Mouse (Mus musculus) cerebellum, adult 2 months (tissue): ENCODE measurements at regions not wholly inside any gene's neighbourhood (a gene's known extent, or its start where the extent isn't known, plus 50 kb on each side); places are given as distances from the start of the nearest gene placed in this dataset.

Experiments
- DNase-seq, 2 experiments: peaks; one replicate each; pipeline ENCODE4 v3.0.0; 2021
- H3K27ac ChIP-seq: fragments of 200-500 bp; 2 replicates; pipeline ENCODE4 v1.5.1; 2012; ENCODE audit warnings: low read length, control low read depth, inconsistent platforms; ENCODE audit not compliant: insufficient read depth
- H3K27me3 ChIP-seq: fragments of 200-500 bp; 2 replicates; pipeline ENCODE4 v1.6.1; 2012; ENCODE audit warnings: inconsistent platforms, mild to moderate bottlenecking, low read length, moderate library complexity; ENCODE audit not compliant: control insufficient read depth, insufficient read depth
- H3K4me1 ChIP-seq: fragments of 200-500 bp; 2 replicates; pipeline ENCODE4 v1.6.1; 2011; ENCODE audit warnings: low read length; ENCODE audit not compliant: control insufficient read depth, insufficient read depth
- H3K4me3 ChIP-seq: fragments of 200-500 bp; replicated peaks from 2 replicates; pipeline ENCODE3; 2011; ENCODE audit warnings: mild to moderate bottlenecking, low read depth, low read length, control low read depth; ENCODE audit not compliant: insufficient read depth
- CTCF ChIP-seq: fragments of 200-500 bp; IDR thresholded peaks from 2 replicates; pipeline ENCODE4 v1.5.1; 2011; ENCODE audit warnings: low read depth, mild to moderate bottlenecking, control low read depth, low read length, moderate library complexity, borderline replicate concordance; ENCODE audit not compliant: insufficient read depth
- POLR2A ChIP-seq: fragments of 200-500 bp; IDR thresholded peaks from 2 replicates; pipeline ENCODE4 v1.6.1; 2011; ENCODE audit warnings: low read length, control low read depth, borderline replicate concordance; ENCODE audit not compliant: insufficient read depth
- WGBS: fragments of 180-500 bp; shearing (Covaris S2); methylation state at CpG from one replicate; pipeline ENCODE4 v1.1.7; 2018; 5-methylcytosine and 5-hydroxymethylcytosine counted together

GRCm38 (mm10) chr13:83045516-83045915, 458.3 kb upstream of the Mef2c start:
- no peaks in the 10 kb centered on the region for H3K4me1 ChIP-seq
- H3K27ac ChIP-seq = no peak overlapping the region
- H3K4me3 ChIP-seq = no peak overlapping the region
- no peak for DNase-seq
- H3K27me3 ChIP-seq = no peaks in the 10 kb centered on the region
- WGBS = 94% methylated on average over 6 of the region's 6 CpGs
- TF ChIP-seq POLR2A = no peak
- TF ChIP-seq CTCF = no peak

GRCm38 (mm10) chr13:83045970-83046369, 457.9 kb upstream of the Mef2c start:
- TF ChIP-seq POLR2A = no peak
- no peak overlapping the region for H3K27ac ChIP-seq
- no peaks in the 10 kb centered on the region for H3K4me1 ChIP-seq
- DNase-seq = no peak
- H3K4me3 ChIP-seq = no peak overlapping the region
- H3K27me3 ChIP-seq = no peaks in the 10 kb centered on the region
- 78% methylated on average over 2 of the region's 2 CpGs for WGBS

- H3K4me1 ChIP-seq = no peaks in the 10 kb centered on the region
- WGBS = 84% methylated on average over 4 of the region's 4 CpGs
- DNase-seq = no peak
- no peaks in the 10 kb centered on the region for H3K27me3 ChIP-seq
- no peak for TF ChIP-seq CTCF
- no peak overlapping the region for H3K27ac ChIP-seq
- no peak overlapping the region for H3K4me3 ChIP-seq
Measured at GRCm38 (mm10) chr13:83046571-83047123, 457.2 kb upstream of the Mef2c start.

GRCm38 (mm10) chr13:83055865-83056264, 448.0 kb upstream of the Mef2c start:
- no peak overlapping the region for H3K27ac ChIP-seq
- no peak overlapping the region for H3K4me3 ChIP-seq
- H3K27me3 ChIP-seq = no peaks in the 10 kb centered on the region
- DNase-seq = no peak
- no peak for TF ChIP-seq POLR2A
- WGBS = 68% methylated on average over 2 of the region's 2 CpGs
- no peaks in the 10 kb centered on the region for H3K4me1 ChIP-seq

GRCm38 (mm10) chr13:83056415-83056814, 447.4 kb upstream of the Mef2c start:
- Histone ChIP-seq H3K4me1 (no peaks in the 10 kb centered on the region), H3K4me3 (no peak overlapping the region), H3K27ac (no peak overlapping the region), H3K27me3 (no peaks in the 10 kb centered on the region)
- TF ChIP-seq POLR2A (no peak), CTCF (no peak)
- 92% methylated on average over 2 of the region's 2 CpGs for WGBS
- no peak for DNase-seq

- TF ChIP-seq POLR2A = no peak
- TF ChIP-seq CTCF = no peak
- no peaks in the 10 kb centered on the region for H3K4me1 ChIP-seq
- DNase-seq = no peak
- H3K4me3 ChIP-seq = no peak overlapping the region
- WGBS = 58% methylated on average over 5 of the region's 5 CpGs
- no peak overlapping the region for H3K27ac ChIP-seq
- H3K27me3 ChIP-seq = no peaks in the 10 kb centered on the region
Measured at GRCm38 (mm10) chr13:83064727-83065126, 439.1 kb upstream of the Mef2c start.

GRCm38 (mm10) chr13:83065201-83065600, 438.6 kb upstream of the Mef2c start:
- TF ChIP-seq POLR2A = no peak
- TF ChIP-seq CTCF = no peak
- 88% methylated on average over 3 of the region's 3 CpGs for WGBS
- H3K27ac ChIP-seq = no peak overlapping the region
- H3K4me3 ChIP-seq = no peak overlapping the region
- DNase-seq = no peak
- H3K4me1 ChIP-seq = no peaks in the 10 kb centered on the region
- no peaks in the 10 kb centered on the region for H3K27me3 ChIP-seq

GRCm38 (mm10) chr13:83066115-83066753, 437.6 kb upstream of the Mef2c start:
- DNase-seq = no peak
- Histone ChIP-seq H3K4me1 (no peaks in the 10 kb centered on the region), H3K27ac (no peak overlapping the region), H3K27me3 (no peaks in the 10 kb centered on the region), H3K4me3 (no peak overlapping the region)
- 58% methylated on average over 8 of the region's 8 CpGs for WGBS
- no peak for TF ChIP-seq POLR2A
- TF ChIP-seq CTCF = no peak
